Mouse (Mus musculus): ENCODE results near the gene Htra2.

GRCm38 (mm10) chr6:83068221-83068620, 13.1 kb upstream of the Htra2 start:
- TF ChIP-seq CTCF (IDR thresholded peaks at IDR 0.05; ENCODE audit: control insufficient read depth, insufficient read depth, insufficient replicate concordance, low read depth, low read length) = no peak
- TF ChIP-seq POLR2A (IDR thresholded peaks at IDR 0.05; ENCODE audit: control insufficient read depth, low read depth, low read length) = no peak
